Mouse (Mus musculus): ENCODE results near the gene Prss32.

DNA sequence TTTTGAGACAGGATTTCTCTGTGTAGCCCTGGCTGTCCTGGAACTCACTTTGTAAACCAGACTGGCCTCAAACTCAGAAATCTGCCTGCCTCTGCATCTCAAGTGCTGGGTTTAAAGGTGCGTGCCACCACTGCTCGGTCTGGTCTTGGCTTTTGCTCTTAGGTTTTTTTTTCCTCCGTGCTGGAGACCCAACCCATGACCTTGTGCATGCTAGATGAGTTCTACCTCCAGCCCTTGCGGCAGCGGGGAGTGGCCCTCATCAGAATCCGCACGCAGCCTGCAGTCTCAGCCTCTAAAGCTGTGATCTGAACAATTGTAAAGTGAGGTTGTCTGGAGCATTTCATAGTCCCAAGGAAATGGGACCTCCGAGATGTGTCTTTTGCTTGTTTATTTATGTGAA is 48.3 kb upstream of the Prss32 start:
- TF ChIP-seq CTCF (IDR thresholded peaks at IDR 0.05; ENCODE audit: extremely low read depth, insufficient read length, insufficient replicate concordance, low read depth, low read length) (no peak), POLR2A (IDR thresholded peaks at IDR 0.05; ENCODE audit: low read depth, low read length) (no peak)
